Mouse (Mus musculus): ENCODE data around the gene Tpsb2. TPM values are rescaled to one million over a fixed set of nuclear protein-coding genes. Genes with fewer than 3 reads are reported as not detected.

Gene Tpsb2
- polyA plus RNA-seq, 1 experiment: 0.21 TPM

GRCm38 (mm10) chr17:25402224-25402623 is 36.1 kb downstream of the Tpsb2 start:
- Histone ChIP-seq H3K9me3 (ENCODE audit: control insufficient read depth, low read length) (no peaks in the 10 kb centered on the region), H3K4me1 (ENCODE audit: control insufficient read depth) (no peaks in the 10 kb centered on the region), H3K36me3 (ENCODE audit: control insufficient read depth) (no peaks in the 10 kb centered on the region), H3K4me3 (replicated peaks) (no peak overlapping the region), H3K27me3 (ENCODE audit: control insufficient read depth) (no peaks in the 10 kb centered on the region)
- TF ChIP-seq GATA1 (IDR thresholded peaks at IDR 0.05; ENCODE audit: low read length) (no peak), TAL1 (IDR thresholded peaks at IDR 0.05; ENCODE audit: low read length) (no peak)

- H3K36me3 ChIP-seq (ENCODE audit: control insufficient read depth): no peaks in the 10 kb centered on the region
- H3K4me3 ChIP-seq (replicated peaks): no peak overlapping the region
- H3K9me3 ChIP-seq (ENCODE audit: control insufficient read depth, low read length): no peaks in the 10 kb centered on the region
- TF ChIP-seq TAL1 (IDR thresholded peaks at IDR 0.05; ENCODE audit: low read length) (no peak), GATA1 (IDR thresholded peaks at IDR 0.05; ENCODE audit: low read length) (no peak)
- no peaks in the 10 kb centered on the region for H3K4me1 ChIP-seq (ENCODE audit: control insufficient read depth)
- H3K27me3 ChIP-seq (ENCODE audit: control insufficient read depth): no peaks in the 10 kb centered on the region
Measured at GRCm38 (mm10) chr17:25404190-25404589, 38.1 kb downstream of the Tpsb2 start.

DNA sequence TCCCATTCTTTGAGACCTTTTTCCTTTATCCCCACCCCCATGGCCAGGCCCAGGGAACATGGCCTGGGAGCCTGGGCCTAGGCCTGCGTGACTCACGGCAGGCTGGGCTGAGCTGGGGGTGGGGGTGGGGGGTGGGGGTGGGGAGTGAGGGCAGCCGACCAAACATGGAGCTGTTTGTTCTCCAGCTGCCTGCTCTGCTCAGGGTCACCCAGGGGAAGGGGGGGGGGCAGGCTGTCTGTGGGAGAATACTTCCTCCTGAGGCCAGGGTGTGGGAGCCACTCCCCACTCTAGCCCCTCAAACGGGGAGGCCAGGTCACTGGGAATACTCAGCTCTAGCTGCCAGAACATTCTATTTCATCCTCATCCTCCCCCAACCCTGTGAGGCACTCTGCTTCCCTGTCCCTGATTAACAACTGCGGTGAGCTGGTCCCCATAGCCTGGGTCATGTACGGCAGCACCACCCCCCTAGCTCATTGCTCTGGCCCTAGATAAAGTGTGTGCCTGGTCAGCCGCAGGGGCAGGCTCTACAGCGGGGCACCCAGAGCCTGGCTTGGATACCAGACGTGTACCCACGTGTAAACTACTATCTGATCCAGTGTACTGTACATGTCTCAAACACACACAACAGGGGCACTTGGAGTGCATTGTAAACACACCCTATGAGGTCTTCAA is 39.3 kb downstream of the Tpsb2 start:
- no peaks in the 10 kb centered on the region for H3K9me3 ChIP-seq (ENCODE audit: control insufficient read depth, low read length)
- H3K4me3 ChIP-seq (replicated peaks): no peak overlapping the region
- no peak for TF ChIP-seq TAL1 (IDR thresholded peaks at IDR 0.05; ENCODE audit: low read length)
- no peak for TF ChIP-seq GATA1 (IDR thresholded peaks at IDR 0.05; ENCODE audit: low read length)
- no peaks in the 10 kb centered on the region for H3K36me3 ChIP-seq (ENCODE audit: control insufficient read depth)
- H3K4me1 ChIP-seq (ENCODE audit: control insufficient read depth): no peaks in the 10 kb centered on the region
- no peaks in the 10 kb centered on the region for H3K27me3 ChIP-seq (ENCODE audit: control insufficient read depth)

- no peaks in the 10 kb centered on the region for H3K4me1 ChIP-seq (ENCODE audit: control insufficient read depth)
- TF ChIP-seq TAL1 (IDR thresholded peaks at IDR 0.05; ENCODE audit: low read length): no peak
- TF ChIP-seq GATA1 (IDR thresholded peaks at IDR 0.05; ENCODE audit: low read length): no peak
- no peak overlapping the region for H3K4me3 ChIP-seq (replicated peaks)
- H3K9me3 ChIP-seq (ENCODE audit: control insufficient read depth, low read length): no peaks in the 10 kb centered on the region
- no peaks in the 10 kb centered on the region for H3K27me3 ChIP-seq (ENCODE audit: control insufficient read depth)
- H3K36me3 ChIP-seq (ENCODE audit: control insufficient read depth): no peaks in the 10 kb centered on the region
Measured at GRCm38 (mm10) chr17:25406011-25406441, 39.9 kb downstream of the Tpsb2 start.

DNA sequence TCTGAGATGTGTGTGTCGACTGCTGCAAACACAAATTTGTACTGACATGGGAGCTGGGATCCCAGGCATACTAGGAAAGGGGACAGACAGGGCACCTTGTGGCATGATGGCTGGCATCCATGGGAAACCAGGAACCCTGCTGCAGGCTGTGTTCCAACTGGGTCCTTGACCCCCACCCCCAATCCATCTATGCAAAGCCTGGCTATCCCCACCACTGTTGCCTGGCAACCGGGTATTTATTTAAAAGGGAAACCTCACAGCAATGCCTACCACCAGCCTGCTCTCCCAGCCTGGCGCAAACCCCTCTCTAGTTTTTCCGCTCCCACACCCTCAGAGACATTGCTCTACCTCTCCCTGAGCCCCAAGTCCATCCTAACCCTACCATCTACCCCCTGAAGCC is 41.2 kb downstream of the Tpsb2 start:
- no peaks in the 10 kb centered on the region for H3K27me3 ChIP-seq (ENCODE audit: control insufficient read depth)
- no peaks in the 10 kb centered on the region for H3K36me3 ChIP-seq (ENCODE audit: control insufficient read depth)
- H3K4me3 ChIP-seq (replicated peaks): no peak overlapping the region
- no peak for TF ChIP-seq GATA1 (IDR thresholded peaks at IDR 0.05; ENCODE audit: low read length)
- TF ChIP-seq TAL1 (IDR thresholded peaks at IDR 0.05; ENCODE audit: low read length): no peak
- H3K9me3 ChIP-seq (ENCODE audit: control insufficient read depth, low read length): no peaks in the 10 kb centered on the region
- H3K4me1 ChIP-seq (ENCODE audit: control insufficient read depth): no peaks in the 10 kb centered on the region

DNA sequence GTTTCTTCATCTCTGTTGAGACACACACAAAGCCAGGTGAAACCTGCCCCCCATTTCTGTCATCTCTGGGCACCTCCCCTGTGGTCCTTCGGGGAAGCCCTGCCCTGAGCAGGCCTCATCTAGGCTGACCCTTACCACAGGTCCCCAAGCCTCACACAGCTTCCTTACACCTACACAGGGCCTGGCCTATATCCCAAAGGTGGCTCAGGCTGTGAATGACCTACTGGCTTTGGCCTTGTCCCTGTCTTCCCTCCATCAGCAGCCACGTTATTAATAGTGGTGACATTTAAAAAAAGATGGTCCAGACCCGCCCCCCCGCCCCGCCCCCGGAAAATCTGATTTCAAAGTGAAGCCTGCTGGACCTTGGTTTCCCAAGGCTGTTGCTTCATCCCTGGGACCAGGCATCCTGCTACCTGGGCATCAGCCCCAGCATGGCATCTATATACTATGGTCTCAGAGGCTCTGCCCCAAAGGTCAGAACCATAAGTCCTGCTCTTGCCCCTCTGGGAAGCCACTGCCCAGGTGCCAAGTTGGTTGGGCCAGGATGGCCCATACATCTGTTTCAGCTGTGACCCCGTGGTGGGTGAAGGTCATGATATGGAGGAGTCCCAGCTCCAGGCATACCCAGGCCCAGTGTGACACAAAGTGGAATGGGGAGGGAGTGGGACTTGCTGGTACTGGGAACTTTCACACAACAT is 42.3 kb downstream of the Tpsb2 start:
- no peaks in the 10 kb centered on the region for H3K36me3 ChIP-seq (ENCODE audit: control insufficient read depth)
- H3K4me3 ChIP-seq (replicated peaks): no peak overlapping the region
- no peaks in the 10 kb centered on the region for H3K9me3 ChIP-seq (ENCODE audit: control insufficient read depth, low read length)
- TF ChIP-seq GATA1 (IDR thresholded peaks at IDR 0.05; ENCODE audit: low read length) (no peak), TAL1 (IDR thresholded peaks at IDR 0.05; ENCODE audit: low read length) (no peak)
- H3K4me1 ChIP-seq (ENCODE audit: control insufficient read depth): no peaks in the 10 kb centered on the region
- H3K27me3 ChIP-seq (ENCODE audit: control insufficient read depth): no peaks in the 10 kb centered on the region

GRCm38 (mm10) chr17:25409621-25410020 is 43.5 kb downstream of the Tpsb2 start:
- Histone ChIP-seq H3K27me3 (ENCODE audit: control insufficient read depth) (no peaks in the 10 kb centered on the region), H3K4me1 (ENCODE audit: control insufficient read depth) (no peaks in the 10 kb centered on the region), H3K36me3 (ENCODE audit: control insufficient read depth) (no peaks in the 10 kb centered on the region), H3K9me3 (ENCODE audit: control insufficient read depth, low read length) (no peaks in the 10 kb centered on the region), H3K4me3 (replicated peaks) (no peak overlapping the region)
- TF ChIP-seq TAL1 (IDR thresholded peaks at IDR 0.05; ENCODE audit: low read length) (no peak), GATA1 (IDR thresholded peaks at IDR 0.05; ENCODE audit: low read length) (no peak)

- H3K9me3 ChIP-seq (ENCODE audit: control insufficient read depth, low read length): no peaks in the 10 kb centered on the region
- H3K36me3 ChIP-seq (ENCODE audit: control insufficient read depth): no peaks in the 10 kb centered on the region
- no peak overlapping the region for H3K4me3 ChIP-seq (replicated peaks)
- H3K27me3 ChIP-seq (ENCODE audit: control insufficient read depth): no peaks in the 10 kb centered on the region
- H3K4me1 ChIP-seq (ENCODE audit: control insufficient read depth): no peaks in the 10 kb centered on the region
- TF ChIP-seq GATA1 (IDR thresholded peaks at IDR 0.05; ENCODE audit: low read length): no peak
- TF ChIP-seq TAL1 (IDR thresholded peaks at IDR 0.05; ENCODE audit: low read length): no peak
Measured at GRCm38 (mm10) chr17:25410180-25410579, 44.1 kb downstream of the Tpsb2 start.

GRCm38 (mm10) chr17:25410786-25411185 is 44.7 kb downstream of the Tpsb2 start:
- H3K9me3 ChIP-seq (ENCODE audit: control insufficient read depth, low read length): no peaks in the 10 kb centered on the region
- TF ChIP-seq GATA1 (IDR thresholded peaks at IDR 0.05; ENCODE audit: low read length): no peak
- TF ChIP-seq TAL1 (IDR thresholded peaks at IDR 0.05; ENCODE audit: low read length): no peak
- no peak overlapping the region for H3K4me3 ChIP-seq (replicated peaks)
- no peaks in the 10 kb centered on the region for H3K36me3 ChIP-seq (ENCODE audit: control insufficient read depth)
- no peaks in the 10 kb centered on the region for H3K4me1 ChIP-seq (ENCODE audit: control insufficient read depth)
- H3K27me3 ChIP-seq (ENCODE audit: control insufficient read depth): no peaks in the 10 kb centered on the region

Measured in erythroblast, embryonic 14.5 days (primary cell).